Mouse (Mus musculus) megakaryocyte, embryonic 14.5 days (primary cell): ENCODE data around the gene Gm5431. TPM values are rescaled to one million over a fixed set of nuclear protein-coding genes. Genes with fewer than 3 reads are reported as not detected.
A peak's percentile ranks its signal among the peaks of the same experiment; 100 is the strongest.
"Not testable (repeated sequence)": the region's sequence is repeated elsewhere in the genome, so short reads cannot be mapped to it uniquely, and the experiment has no call there.

Source experiments
- H3K27me3 ChIP-seq: replicated peaks from 2 replicates; pipeline ENCODE3; 2012; ENCODE audit warnings: inconsistent platforms
- H3K36me3 ChIP-seq: replicated peaks from 2 replicates; pipeline ENCODE3; 2012; ENCODE audit warnings: low read length, inconsistent platforms, mixed read lengths
- H3K4me1 ChIP-seq: 2 replicates; pipeline ENCODE4 v1.6.1; 2012; ENCODE audit warnings: inconsistent platforms
- H3K4me3 ChIP-seq: replicated peaks from 2 replicates; pipeline ENCODE3; 2012; ENCODE audit warnings: moderate library complexity, mild to moderate bottlenecking, inconsistent platforms
- H3K9me3 ChIP-seq: 2 replicates; pipeline ENCODE4 v1.6.1; 2012; ENCODE audit warnings: inconsistent platforms
- FLI1 ChIP-seq: IDR thresholded peaks from 2 replicates; pipeline ENCODE4 v1.6.1; 2012; ENCODE audit warnings: low read length, inconsistent platforms, mixed read lengths
- GATA1 ChIP-seq: IDR thresholded peaks from 3 replicates; pipeline ENCODE4 v1.6.1; 2012; ENCODE audit warnings: mixed read lengths, low read length, inconsistent platforms, borderline replicate concordance
- polyA plus RNA-seq: library from polyadenylated mRNA; stranded (reverse); fragments of >175 nt; gene quantifications from 2 replicates; pipeline ENCODE4 v1.2.3, GENCODE M21; 2012; ENCODE audit warnings: low replicate concordance; ENCODE audit not compliant: insufficient read depth

Gm5431 gene
- polyA plus RNA-seq, 1 experiment, result 0.45 TPM

DNA sequence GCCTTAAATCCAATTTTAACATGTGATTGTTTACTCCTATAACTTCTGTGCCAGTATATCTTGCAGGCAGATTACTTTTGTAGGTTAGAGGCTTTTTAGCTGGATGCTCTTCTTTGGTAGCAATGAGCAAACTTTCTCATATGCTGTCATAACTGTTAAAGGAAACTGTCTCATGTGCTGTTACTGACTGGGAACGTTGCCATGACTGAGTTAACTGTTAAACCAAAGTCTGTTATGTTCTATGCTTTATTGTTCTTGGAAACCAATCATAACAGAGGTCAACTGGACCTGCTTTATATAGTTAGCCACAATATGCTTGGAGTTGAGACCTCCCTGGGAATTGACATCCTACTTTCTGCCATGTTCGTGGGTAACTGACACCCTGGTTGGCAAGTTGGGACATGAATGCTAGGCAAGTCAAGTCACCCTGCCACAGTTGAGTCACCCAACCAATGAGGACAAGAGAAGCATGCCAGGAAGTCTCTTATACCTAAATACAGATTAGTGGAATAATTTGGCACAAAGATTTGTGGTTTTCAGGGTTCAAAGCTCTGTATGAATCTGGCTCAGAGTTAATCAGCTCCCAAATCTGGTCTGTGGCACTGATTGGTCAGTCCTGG lies 3.1 kb downstream of the Gm5431 start:
- no peaks in the 10 kb centered on the region for H3K36me3 ChIP-seq
- peaks cover 27% of the 10 kb centered on the region for H3K4me1 ChIP-seq
- no peak for TF ChIP-seq FLI1
- no peak for TF ChIP-seq GATA1
- H3K4me3 ChIP-seq, result no peak overlapping the region
- no peaks in the 10 kb centered on the region for H3K9me3 ChIP-seq
- H3K27me3 ChIP-seq, result no peaks in the 10 kb centered on the region

DNA sequence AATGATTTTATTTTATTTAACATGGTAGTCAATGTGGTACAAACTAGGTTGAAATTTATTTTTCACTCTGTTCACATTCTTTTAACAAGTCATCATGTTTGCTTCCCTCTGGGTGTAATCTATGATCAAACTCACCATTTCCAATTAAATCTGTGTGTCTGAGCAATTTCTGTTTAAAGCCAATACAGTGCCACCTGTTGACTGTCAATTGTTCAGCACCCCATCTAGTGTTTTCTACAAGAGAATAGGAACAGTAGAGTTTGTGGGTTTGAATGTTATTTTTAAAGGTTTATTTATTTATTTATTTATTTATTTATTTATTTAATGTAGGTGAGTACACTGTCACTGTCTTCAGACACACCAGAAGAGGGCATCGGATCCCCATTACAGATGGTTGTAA lies 25.3 kb downstream of the Gm5431 start:
- no peak for TF ChIP-seq GATA1
- TF ChIP-seq FLI1, result no peak
- H3K27me3 ChIP-seq, result no peaks in the 10 kb centered on the region
- H3K4me3 ChIP-seq, result no peak overlapping the region
- H3K36me3 ChIP-seq, result peaks cover 32% of the 10 kb centered on the region
- H3K9me3 ChIP-seq, result peaks cover 9% of the 10 kb centered on the region
- peaks cover 46% of the 10 kb centered on the region for H3K4me1 ChIP-seq

DNA sequence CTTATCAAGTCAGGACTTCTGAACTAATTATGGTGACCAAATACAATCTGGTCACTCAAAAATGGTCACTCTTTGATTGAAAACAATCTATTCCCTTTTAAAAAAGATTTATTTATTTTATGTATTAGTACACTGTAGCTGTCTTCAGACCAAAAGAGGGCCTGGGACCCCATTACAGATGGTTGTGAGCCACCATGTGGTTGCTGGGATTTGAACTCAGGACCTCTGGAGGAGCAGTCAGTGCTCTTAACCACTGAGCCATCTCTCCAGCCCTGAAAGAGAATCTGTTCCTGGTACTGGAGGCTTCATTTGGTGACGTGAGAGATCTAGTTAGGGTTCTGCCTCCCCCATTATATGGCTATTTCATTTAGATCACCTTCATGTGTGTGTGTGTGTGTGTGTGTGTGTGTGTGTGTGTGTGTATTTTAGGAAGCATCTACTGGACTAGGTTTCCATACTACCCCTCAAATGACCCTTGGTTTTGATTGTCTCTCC lies 26.6 kb downstream of the Gm5431 start:
- H3K4me3 ChIP-seq, H3K9me3 ChIP-seq, H3K27me3 ChIP-seq: not testable (repeated sequence)
- peaks cover 30% of the 10 kb centered on the region for H3K36me3 ChIP-seq
- H3K4me1 ChIP-seq, result peaks cover 46% of the 10 kb centered on the region

- Histone ChIP-seq H3K27me3 (no peaks in the 10 kb centered on the region), H3K9me3 (peaks cover 3% of the 10 kb centered on the region), H3K36me3 (peaks cover 24% of the 10 kb centered on the region), H3K4me1 (peaks cover 50% of the 10 kb centered on the region), H3K4me3 (peak overlapping the region; percentile 43)
- TF ChIP-seq GATA1 (no peak), FLI1 (no peak)
These were observed 27.5 kb downstream of the Gm5431 start for GRCm38 (mm10) chr11:48874465-48874864.

- no peak for TF ChIP-seq FLI1
- TF ChIP-seq GATA1, result no peak
- peak overlapping the region; percentile 96 for H3K4me3 ChIP-seq
- H3K36me3 ChIP-seq, result peaks cover 18% of the 10 kb centered on the region
- H3K9me3 ChIP-seq, result no peaks in the 10 kb centered on the region
- H3K27me3 ChIP-seq, result no peaks in the 10 kb centered on the region
- peaks cover 54% of the 10 kb centered on the region for H3K4me1 ChIP-seq
These were observed 28.3 kb downstream of the Gm5431 start for GRCm38 (mm10) chr11:48873591-48874290.

DNA sequence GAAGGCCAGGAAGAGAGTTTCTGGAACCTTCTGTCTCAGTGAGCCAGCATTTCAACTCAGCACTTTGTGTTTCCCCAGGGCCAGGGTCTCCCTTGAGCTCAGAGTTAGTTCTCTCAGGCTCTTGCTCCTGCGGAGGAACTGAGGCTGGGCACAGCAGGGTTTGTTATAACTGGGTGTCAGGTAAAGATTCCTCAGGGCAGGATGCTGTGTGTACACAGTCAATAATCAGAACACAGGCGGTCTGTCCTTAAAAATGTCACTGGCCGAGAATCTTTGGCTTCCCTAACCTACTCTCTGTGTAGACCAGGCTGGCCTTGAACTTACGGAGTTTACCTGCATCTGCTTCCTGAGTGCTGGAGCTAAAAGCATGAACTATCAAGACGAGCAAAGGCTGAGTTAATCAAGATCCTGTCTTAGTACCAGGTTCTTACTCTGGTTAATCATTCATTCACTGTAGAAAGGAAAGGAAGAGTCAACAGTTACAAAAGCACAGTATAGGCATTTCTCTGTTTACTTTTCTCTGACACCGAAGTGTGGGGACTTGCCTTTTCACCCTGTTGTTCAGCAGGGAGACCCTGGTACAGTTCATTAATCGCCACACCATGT lies 29.2 kb downstream of the Gm5431 start:
- no peak for TF ChIP-seq GATA1
- no peak for TF ChIP-seq FLI1
- Histone ChIP-seq H3K9me3 (no peaks in the 10 kb centered on the region), H3K27me3 (no peaks in the 10 kb centered on the region), H3K36me3 (peaks cover 18% of the 10 kb centered on the region), H3K4me3 (peak overlapping the region; percentile 96), H3K4me1 (peaks cover 58% of the 10 kb centered on the region)

DNA sequence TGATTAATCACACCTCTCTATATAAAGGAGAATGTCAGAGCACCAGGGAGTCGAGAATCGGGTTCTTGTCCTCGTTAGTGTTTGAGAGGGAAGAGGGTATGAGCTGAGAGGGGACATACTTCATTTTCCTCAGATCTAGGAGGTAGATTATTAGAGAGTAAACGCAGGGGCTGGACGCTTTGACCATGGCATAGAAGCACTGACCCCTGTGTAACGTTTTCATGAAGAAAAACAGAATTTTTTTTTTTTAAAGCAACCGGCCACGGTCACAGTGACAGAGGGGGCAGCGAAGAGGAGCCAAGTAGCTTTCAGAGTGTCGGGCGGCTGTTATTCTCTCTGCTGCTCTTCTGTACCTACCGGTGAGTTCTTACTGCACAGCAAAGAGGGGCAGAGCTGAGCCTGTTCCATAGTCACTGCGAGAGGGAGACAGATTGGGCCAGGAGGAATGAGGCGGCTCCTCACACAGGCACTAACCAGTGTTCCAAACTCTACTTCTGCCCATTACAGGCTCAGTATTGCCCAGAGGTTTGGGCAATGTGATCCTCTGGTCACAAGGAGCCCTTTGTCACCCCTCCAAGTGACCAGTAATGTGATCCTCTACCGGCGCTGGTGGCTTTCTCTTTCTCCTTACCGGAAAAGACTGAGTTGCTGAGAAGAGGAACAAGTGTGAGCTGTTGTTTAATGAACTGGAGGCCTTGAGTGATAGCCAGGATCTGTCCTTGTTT lies 30.0 kb downstream of the Gm5431 start:
- Histone ChIP-seq H3K9me3 (no peaks in the 10 kb centered on the region), H3K4me1 (peaks cover 58% of the 10 kb centered on the region), H3K36me3 (peaks cover 18% of the 10 kb centered on the region), H3K27me3 (no peaks in the 10 kb centered on the region), H3K4me3 (peak overlapping the region; percentile 96)
- TF ChIP-seq FLI1 (no peak), GATA1 (no peak)

GRCm38 (mm10) chr11:48871201-48871772 lies 30.7 kb downstream of the Gm5431 start, which contains the start of gene Irgm1:
Irgm1 (minus strand) TSS chr11:48871683.
- TF ChIP-seq GATA1 (no peak), FLI1 (no peak)
- peaks cover 23% of the 10 kb centered on the region for H3K36me3 ChIP-seq
- no peaks in the 10 kb centered on the region for H3K27me3 ChIP-seq
- peak within 1 kb of the TSS; percentile 96 for H3K4me3 ChIP-seq
- no peaks in the 10 kb centered on the region for H3K9me3 ChIP-seq
- peaks cover 64% of the 10 kb centered on the region for H3K4me1 ChIP-seq

GRCm38 (mm10) chr11:48870781-48871180 lies 31.2 kb downstream of the Gm5431 start:
- Histone ChIP-seq H3K36me3 (peaks cover 26% of the 10 kb centered on the region), H3K4me1 (peaks cover 64% of the 10 kb centered on the region), H3K9me3 (no peaks in the 10 kb centered on the region), H3K4me3 (peak overlapping the region; percentile 96), H3K27me3 (no peaks in the 10 kb centered on the region)
- TF ChIP-seq GATA1 (no peak), FLI1 (no peak)
